Mouse (Mus musculus): ENCODE data around the gene Lrfn3.

DNA sequence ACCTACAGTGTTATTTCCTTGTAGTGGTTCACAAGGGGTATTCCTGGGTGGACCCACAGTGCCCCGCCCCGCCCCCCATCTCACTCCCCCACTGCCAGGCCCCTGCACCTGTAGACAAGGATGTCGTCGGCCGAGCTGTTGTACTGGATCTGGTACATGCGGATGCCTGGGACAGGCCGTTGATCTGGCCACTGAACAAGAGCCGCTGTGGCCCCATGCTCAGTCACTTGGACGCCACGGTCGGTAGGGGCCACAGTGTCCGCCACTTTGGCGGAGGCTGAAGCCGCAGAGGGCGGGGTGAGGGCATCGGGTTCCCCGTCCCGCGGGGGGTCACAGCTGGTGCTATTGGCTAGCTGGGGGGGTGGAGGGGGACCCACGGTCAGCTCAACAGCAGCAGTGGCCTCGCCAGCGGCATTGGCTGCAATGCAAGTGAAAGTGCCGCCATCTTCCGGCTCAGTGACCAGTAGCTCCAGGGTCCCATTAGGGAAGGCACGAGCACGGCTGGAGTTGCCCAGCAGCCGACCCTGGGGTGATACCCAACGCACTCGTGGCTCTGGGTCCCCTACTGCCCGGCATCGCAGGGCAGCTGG, 3.2 kb downstream of the Lrfn3 start:
- TF ChIP-seq CTCF (IDR thresholded peaks at IDR 0.05; ENCODE audit: low read depth, low read length) (no peak), POLR2A (IDR thresholded peaks at IDR 0.05; ENCODE audit: insufficient read depth, low read length) (no peak), EP300 (IDR thresholded peaks at IDR 0.05; ENCODE audit: insufficient read depth, low read depth, low read length) (no peak)
